Mouse (Mus musculus) cerebellum, adult 11-12 months (tissue): ENCODE measurements around the gene Cd28.

Experiments
- DNase-seq: peaks from one replicate; pipeline ENCODE4 v3.0.0; 2022

The Cd28 gene

DNA sequence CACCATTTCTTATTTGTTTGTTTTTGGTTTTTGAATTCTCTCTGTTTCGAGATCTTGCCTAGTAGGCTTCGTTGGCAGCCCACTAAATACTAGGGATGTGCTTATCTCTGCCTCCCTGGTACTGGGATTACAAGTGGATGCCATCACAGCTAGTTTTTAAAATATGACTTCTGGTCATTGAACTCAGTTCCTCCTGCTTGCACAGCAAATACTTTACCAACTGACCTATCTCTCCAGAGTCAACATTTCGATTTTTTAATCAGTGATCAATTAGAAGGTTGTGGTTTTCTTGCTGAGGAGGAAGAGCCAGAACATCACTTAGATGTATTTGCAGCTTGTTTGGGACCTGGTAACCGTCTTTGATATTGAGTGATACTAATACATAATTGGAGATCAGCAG lies 34.4 kb downstream of the Cd28 start:
- no peak for DNase-seq

DNA sequence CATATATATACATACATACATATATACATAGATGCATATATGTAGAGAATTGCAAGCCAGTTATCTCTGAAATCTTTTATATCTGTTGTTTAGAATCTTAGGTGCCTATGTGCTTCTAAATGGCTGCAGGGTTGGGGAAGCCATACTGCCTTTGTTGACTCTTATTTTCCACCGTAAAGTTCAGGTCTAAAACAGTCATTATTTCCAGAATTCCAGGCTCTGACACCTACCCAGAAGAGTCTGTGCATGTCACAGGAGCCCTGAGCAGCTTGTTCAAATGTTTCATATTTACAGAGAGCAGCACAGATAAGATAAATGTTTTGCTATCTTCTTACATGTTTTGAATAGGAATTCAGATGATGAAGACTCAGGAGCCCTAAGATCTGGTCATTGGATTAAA lies 36.4 kb downstream of the Cd28 start:
- no peak for DNase-seq

DNA sequence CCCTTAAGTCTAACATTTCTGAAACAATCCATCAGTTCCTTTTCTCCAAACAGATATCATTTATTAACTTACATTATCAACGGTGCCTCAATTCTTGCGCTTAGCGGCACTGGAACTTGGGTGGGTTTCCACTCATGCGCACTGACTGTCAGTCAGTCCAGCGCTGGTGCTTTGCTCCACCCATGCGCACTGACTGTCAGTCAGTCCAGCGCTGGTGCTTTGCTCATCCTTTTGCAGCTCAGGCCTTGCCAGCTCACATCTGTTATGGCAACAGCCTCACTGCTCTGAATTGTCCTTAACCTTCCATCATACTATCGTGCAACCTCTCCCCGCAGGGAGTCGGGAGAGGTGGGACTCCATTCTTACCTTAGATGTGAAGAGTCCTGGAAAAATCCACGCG lies 37.4 kb downstream of the Cd28 start:
- DNase-seq: no peak

DNA sequence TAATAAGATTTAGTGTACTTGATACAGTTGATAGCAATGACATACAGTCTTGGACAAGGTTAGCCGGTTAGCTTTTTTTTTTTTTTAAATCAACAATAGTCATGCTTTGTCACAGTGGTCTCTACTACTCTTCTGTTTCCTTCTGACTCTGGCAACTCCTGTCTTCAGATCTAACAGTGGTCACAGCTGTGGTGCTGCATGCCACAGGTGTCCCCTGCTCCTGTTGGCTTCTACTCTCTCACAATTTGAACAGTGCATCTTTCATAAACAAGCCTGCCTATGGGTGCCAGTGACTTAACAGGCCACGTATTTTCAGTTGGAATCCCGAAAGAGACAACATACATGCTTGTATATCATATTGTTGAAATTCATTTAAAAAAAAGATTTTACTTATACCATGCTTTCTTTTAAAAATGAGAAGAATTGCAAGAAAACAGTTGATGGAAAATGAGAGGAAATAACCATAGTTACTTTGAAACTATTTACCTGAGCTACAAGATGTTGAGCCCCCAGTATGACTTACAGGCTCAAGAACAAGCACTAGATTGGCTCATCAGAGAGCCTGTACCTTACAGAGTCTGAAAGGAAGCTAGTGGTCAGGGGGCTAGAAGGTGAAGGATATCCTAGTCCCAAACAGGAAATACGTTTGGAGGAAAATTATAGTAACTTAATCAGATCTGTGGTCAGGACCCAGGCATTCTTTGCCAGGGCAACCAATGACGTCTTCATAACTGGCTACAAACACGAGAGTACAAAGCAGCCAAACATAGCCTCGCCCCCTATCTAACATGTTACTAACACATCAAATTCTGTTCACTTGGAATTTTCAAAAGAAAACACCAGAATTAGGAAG lies 39.0 kb downstream of the Cd28 start:
- DNase-seq: no peak

DNA sequence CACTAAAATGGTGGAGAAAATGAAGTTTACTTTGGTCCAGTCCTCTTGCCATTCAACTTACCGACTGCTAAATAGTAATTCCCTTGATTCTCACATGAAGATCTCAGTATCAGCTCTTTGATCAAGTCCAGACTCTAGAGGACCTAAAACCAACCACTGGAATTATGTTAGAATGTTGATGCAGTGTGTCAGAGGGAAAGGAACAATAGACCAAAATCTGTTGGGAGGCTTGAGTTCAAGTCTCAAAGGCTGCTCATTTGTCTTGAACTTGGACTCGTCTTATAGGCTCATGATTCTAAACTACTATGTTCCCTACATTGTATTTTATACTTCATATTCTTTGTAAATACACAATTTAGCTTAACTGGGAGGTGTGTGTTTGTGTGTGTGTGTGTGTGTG lies 41.0 kb downstream of the Cd28 start:
- no peak for DNase-seq

DNA sequence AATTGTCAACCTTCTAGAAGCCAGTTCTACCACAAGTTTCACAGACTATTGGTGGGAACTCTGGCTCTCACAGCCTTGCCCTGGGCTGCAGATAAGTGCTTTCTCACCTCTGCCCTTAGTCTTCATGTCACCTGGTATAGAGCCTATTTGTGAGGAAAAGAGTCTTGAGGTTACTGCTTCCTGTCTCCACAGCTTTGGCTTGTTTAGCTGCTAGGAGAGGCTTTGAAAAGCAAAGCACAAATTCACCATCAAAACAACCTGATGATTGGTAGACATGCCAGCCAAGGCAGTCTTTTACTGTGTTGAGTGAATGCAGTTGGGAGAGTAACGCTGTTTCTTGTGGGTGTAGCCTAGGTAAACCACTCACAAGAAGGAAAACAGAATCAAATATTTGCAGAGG lies 41.6 kb downstream of the Cd28 start:
- DNase-seq: no peak

DNA sequence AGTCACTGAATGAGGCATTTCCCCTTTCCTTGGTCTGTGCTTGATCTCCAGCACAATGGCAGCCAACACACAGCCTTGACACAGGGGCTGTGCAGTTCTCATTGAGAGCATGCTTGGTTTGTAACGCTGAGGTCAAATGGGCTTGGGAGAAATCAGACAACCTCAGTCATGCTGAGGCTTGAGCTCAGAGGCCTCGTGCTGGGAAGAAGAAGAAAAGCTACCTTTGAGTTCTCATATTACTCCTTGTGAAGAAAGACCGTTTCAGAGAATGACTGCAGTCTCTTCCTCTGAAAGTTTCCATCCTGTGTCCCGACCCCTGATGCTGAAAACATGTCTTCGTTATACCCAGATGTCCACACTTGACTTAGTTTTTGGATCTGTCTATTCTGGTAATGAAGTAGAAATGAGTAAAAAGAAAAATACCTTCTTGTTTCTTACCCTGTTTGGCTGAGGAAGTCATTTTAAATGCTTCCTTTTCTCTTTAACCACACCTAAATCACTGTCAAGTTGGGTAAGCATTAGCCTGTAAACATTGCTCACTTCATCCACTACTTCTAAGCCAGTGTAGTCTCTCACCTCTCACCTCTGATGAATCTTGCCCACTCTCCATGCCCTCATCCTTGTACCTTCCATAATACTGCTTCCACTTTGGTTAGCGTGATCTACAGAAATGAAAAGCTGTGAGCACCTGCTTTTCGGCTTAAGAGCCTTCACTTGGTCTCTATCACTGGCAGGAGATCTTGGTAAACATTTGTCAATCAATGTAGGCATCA lies 43.1 kb downstream of the Cd28 start:
- no peak for DNase-seq

DNA sequence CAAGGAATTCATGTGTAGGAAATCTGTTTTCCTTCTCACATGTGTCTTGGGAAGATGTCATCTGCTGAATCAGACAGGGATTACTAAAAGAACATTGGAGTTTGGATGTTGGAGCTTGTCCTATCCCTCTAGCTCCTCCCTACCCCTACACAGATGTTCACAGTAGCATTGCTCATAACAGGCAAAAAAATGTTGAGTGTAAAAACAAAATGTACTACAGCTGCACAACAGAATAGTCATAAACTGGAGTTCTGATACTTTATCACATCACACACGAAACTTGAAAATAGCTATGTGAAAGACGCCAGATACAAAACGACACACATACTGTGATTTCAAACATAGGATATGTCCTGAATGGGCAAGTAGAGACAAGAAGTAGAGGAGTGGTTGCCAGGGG lies 43.9 kb downstream of the Cd28 start:
- DNase-seq: no peak

DNA sequence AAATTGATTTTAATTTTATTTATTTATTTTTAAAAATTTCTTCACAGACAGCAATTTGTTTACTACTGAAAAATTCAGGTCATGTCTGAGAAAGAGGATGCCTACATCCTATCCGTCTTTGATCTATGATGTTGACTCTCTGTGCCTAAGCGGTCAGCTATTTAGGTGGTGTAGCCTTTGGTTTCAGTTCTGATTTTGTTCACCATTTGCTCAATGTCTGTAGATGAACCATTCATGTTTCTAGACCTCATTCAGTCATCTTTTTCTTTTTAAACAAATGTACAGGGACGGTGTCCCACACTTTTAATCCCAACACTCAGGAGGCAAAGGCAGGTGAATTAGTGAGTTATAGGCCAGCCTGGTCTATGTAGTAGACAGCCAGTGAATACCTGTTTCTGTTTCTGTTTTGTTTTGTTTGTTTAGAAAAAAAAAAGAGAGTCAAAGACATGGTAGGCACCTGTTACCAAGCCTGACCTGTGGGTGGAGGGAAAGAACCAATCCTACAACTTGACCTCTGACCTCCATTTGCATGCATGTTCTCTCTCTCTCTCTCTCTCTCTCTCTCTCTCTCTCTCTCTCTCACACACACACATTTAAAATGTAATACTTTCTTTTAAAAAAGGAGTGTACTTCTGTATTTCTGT lies 45.0 kb downstream of the Cd28 start:
- no peak for DNase-seq

DNA sequence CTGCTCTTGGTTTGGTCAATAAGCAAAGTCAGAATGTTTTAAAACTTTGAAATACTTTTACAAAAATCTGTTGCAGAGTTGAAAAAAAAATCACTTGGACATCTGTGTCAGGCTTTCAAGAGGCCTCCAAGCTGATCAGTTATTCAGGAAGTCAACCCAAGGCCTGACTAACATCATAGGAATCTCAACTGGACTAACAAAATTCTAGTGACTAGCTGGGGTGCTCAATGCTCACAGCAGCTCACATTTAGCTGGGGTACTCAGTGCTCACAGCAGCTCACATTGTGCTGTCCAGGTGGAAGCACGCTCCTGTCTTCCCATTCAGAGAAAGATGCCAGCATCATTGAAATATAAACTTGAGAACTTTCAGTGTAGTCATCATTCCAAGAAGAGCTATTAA lies 45.9 kb downstream of the Cd28 start:
- no peak for DNase-seq

DNA sequence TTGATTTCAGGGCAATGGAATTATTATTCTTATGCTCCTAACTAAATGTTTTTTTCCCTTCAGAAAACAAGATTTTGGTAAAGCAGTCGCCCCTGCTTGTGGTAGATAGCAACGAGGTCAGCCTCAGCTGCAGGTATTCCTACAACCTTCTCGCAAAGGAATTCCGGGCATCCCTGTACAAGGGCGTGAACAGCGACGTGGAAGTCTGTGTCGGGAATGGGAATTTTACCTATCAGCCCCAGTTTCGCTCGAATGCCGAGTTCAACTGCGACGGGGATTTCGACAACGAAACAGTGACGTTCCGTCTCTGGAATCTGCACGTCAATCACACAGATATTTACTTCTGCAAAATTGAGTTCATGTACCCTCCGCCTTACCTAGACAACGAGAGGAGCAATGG lies 46.3 kb downstream of the Cd28 start:
- DNase-seq: no peak

DNA sequence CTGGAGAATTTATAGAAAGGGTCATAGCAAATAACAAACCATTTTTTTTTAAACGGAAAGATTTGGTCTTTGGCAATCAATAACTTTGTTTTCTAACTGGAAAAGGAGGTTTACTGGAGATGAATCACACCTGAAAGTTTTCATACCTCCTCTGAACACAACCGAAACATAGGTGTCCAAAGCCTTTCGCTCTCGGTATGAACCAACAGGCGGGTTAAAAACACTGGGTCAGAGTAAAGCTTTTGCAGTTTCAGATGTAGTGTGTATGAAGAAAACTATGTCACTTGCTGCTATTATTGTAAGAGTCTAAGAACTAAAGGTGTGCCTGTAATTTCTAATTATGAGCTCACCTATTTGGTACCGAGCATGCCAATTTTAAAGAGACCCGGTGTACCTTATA lies 55.2 kb downstream of the Cd28 start:
- no peak for DNase-seq

DNA sequence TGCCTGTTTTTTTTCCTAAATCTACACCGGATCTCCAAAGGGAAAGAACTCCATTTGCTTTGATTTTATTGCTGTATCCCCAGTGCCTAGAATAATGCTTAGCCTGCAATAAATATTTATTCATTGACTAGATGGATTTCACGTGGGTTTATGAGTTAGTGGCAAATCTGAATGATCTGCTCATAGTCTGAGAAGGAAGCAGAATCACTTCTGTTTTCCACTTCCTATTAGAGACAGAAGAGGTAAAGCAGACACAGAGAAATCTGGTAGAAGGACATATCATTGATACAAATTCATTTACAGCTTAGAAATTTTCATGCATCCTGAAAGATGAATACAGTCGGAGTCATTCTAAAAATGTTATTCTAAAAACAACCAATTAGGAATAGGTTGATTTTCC lies 56.6 kb downstream of the Cd28 start:
- no peak for DNase-seq

DNA sequence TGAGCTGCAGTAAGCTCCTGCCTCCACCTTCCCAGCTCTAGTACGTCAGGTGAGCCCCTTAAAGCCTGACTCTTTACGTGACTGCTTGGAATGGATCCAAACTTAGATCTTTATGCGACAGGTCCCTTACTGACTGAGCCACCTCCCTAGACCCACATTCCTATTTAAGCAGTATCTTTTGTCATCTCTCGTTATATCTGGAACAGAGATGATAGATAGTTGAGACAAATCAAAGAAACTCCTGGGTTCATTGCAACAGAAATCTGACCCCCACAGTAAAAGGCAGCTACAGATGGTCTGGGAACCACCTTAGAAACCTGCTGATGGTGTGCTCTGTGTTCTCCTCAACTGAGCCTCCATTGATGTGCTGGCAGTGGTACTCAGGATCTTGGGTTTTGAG lies 59.6 kb downstream of the Cd28 start:
- no peak for DNase-seq

DNA sequence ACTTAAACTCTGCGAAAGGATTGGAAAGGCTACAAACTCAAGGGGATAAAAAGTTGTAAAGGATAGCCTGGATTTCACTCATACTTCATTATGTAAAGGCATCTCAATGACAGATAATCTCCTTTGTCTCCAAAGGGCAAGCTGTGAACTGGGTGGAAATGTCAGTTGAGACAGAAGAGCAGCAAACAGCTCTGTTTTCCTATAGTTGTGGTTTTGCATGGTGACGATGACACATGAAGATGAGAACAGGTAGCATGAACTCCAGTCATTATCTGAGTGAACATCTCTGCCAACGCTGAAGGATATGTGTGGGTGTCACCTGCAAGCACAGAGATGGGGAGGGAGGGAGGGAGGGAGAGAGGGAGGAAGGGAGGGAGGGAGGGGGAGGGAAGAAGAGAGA lies 60.3 kb downstream of the Cd28 start:
- no peak for DNase-seq

DNA sequence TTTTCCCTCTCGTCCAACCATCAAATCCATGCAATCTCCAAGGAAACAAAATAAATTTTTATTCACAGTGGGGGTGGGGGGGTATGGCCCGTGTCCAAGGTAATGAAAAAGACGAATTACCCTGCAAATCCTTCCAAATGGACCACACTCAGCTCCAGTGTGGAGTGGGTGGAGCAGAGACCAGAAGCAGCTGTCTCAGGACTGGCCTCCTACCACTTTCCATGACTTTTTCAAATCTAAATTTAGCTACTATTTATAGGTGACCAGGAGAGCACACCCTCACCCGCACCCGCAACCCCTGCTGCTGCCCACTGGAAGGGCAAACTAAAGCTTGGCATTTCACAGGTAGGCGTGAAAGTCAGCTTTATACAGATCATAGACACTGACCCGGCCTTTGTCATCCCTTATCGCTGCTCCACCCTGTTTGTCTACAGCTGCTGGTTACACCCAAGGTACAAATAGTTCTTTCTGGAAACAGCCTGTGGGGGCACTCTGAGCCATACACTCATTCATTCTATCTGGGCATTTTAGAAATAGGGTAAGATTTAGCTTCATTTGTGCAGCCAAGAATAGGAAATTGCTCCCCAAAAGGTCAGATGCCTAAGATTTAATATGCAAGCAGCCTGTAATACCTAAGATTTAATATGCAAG lies 62.0 kb downstream of the Cd28 start:
- DNase-seq: no peak

DNA sequence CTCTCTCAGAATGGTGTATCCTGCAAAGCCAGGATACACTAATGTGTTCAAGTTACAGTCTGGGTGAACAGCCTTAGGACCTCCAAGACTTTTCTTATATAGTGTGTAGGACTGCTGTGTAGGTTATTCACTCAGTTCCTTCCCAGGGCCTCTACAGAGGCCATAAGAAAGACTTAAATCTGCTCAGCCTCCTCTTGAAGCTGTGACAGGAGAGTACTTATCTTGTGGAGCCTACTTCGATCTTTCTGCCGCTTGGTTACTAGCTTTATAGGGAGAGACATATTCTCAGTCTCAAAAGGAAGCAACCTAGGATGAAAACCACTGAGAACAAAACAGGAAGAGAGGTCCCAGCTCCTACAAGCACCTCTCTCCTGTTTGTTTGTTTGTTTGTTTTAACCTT lies 62.6 kb downstream of the Cd28 start:
- DNase-seq: no peak

DNA sequence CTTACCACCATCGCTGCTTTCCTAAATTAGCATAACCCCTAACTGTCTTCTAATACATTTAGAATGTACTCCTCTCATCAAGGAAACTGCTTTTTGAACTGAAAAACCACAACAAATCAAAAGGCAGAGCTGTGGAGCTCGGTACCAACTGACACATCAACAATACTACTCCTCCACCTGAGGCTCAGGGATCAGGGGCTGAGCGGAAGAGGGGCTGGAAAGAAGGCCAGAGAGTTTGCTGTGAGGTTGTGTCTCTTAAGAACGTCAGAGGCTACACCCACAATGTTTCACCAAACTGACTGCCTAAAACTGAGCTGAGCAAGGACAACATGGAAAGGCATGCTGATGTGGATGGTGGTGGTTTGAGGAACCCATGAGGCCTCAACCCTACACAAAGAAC lies 65.1 kb downstream of the Cd28 start:
- DNase-seq: no peak

DNA sequence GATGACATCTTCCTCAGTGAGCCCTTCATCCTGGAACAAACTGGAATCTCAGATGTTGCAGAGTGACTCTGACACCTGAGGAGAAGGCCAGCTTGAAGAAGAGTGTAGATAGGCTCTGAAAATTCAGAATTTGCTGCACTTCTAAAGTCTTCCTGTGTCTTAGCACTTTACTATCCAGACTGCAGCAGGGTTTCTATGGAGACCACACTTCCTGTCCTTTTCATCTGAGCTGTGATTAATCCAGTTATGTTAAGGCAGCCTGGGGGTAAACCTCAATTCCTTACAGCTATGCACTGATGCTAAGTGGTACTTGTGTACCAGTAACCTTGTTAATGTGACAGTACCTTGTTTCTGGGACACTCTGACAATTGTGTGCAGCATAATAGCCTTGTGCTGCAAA lies 77.1 kb downstream of the Cd28 start:
- DNase-seq: no peak

DNA sequence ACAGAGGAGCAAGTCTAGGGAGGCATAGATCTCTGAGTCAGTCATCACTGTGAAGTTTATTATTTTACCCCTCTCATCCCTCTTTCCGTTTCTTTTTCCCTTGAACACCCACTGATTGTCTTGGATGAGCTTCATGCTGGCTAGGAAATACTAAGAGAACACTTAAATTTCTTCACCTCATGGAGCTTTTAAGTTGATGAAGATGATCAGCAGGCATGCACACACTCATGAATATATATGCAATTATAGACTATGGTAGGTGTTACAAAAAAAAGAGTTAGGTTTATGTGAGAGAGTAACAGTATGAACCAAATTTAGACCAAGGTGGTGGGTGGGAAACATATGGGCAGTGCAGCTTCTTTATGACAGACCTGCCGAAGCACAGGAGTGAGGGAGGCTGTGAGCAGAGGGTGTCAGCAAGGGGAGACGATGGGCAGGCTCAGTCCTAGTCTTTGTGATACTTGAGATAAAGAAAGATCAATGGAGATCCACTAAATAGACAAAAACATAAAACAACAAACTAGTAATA lies 79.1 kb downstream of the Cd28 start:
- no peak for DNase-seq

DNA sequence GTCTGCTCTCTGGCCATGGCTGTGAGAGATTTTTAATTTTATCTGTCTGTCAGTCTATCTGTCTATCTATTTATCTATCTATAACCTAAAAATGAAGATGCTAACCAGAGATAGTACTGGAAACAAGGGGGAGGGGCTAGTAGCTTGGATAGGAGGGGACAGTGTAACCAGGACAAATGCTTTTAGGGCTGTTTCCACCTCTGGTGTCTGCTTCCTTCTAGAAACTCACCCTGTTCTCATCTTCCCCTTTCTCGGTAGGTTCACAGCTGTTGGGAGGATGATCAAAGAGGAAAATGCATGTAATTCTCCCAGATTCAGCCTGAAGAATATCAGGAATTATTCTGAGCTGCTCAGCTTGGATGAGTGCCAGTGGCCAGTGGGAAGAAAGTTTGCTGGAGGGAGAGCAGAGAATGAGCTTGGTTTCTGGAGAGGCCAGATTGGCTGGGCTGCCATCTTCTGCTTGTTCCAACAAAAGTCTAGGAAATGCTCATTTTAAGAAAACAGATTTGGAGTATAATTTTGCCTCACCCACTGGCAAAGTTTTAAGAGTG lies 83.3 kb downstream of the Cd28 start:
- no peak for DNase-seq

DNA sequence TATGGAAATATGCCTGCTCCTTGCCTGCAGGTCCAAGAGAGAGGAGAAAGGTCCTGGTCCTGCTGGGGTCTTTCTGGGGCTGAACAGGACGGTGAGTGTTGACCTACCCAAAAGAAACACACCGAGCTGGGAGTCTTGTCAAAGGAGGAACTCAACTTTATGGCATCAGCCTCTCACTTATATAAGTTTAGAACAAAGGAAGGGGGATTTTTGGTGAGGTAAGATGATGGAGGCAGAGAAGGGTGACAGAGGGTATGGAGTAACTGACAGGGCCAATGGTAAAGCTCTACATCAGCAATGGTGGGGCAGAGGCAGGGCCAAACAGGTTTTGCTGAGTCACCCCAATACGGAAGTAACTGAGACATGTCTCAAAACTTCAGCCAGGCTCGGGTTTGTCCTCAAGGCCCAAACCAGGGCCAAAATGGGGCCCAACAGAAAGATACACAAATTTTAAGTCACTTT lies 84.6 kb downstream of the Cd28 start:
- DNase-seq: no peak
